ENCODE assay signal across 12 mouse cellular contexts in genomic region chr3:65581596-65581995, GRCm38 (mm10). TPM values are rescaled to one million over a fixed set of nuclear protein-coding genes. Genes with fewer than 3 reads are reported as not detected.
DNase-seq lines count a peak whose midpoint lies in the region; ATAC-seq lines count a peak whose summit lies in the region.
"Had no signal": no experiment of that assay in that cellular context is flagged by ENCODE, and none has a peak within 500 bp of the region (broad histone marks: within the 10 kb centered on the region; RNA-seq: fewer than 3 reads in every experiment).

No protein-coding gene starts in this region.

- 86% methylated on average over 4 of the region's 4 CpGs for WGBS in forebrain, embryonic 12.5 days
- 89% methylated on average over 4 of the region's 4 CpGs for WGBS in forebrain, embryonic 11.5 days

- no peaks in the 10 kb centered on the region for H3K9me3 ChIP-seq in forebrain, embryonic 12.5 days
- H3K9me3 ChIP-seq in forebrain, embryonic 11.5 days (ENCODE audit: control insufficient read depth, low read length) = no peaks in the 10 kb centered on the region
- H3K9me3 ChIP-seq: hindbrain, embryonic 12.5 days; neural tube, embryonic 15.5 days had no signal

- H3K27ac ChIP-seq in forebrain, embryonic 12.5 days = no peak overlapping the region
- H3K27ac ChIP-seq in forebrain, embryonic 11.5 days (ENCODE audit: low read depth, low read length) = no peak overlapping the region
- H3K27ac ChIP-seq: hindbrain, embryonic 12.5 days; neural tube, embryonic 15.5 days had no signal

- no peak overlapping the region for H3K4me2 ChIP-seq in forebrain, embryonic 12.5 days
- H3K4me2 ChIP-seq in forebrain, embryonic 11.5 days (ENCODE audit: low read depth, low read length, severe bottlenecking) = no peak overlapping the region
- H3K4me2 ChIP-seq: hindbrain, embryonic 12.5 days; neural tube, embryonic 15.5 days had no signal

- no peak overlapping the region for H3K9ac ChIP-seq in forebrain, embryonic 12.5 days
- no peak overlapping the region for H3K9ac ChIP-seq in forebrain, embryonic 11.5 days (ENCODE audit: low read length)
- H3K9ac ChIP-seq: hindbrain, embryonic 12.5 days; neural tube, embryonic 15.5 days had no signal

- no peaks in the 10 kb centered on the region for H3K36me3 ChIP-seq in forebrain, embryonic 12.5 days (replicated peaks)
- no peaks in the 10 kb centered on the region for H3K36me3 ChIP-seq in forebrain, embryonic 11.5 days (ENCODE audit: control insufficient read depth, insufficient read depth, low read length)
- H3K36me3 ChIP-seq: hindbrain, embryonic 12.5 days; neural tube, embryonic 15.5 days had no signal

- no peak overlapping the region for H3K4me3 ChIP-seq in forebrain, embryonic 12.5 days (replicated peaks)
- no peak overlapping the region for H3K4me3 ChIP-seq in forebrain, embryonic 11.5 days (ENCODE audit: low read depth, low read length)
- H3K4me3 ChIP-seq: hindbrain, embryonic 12.5 days; neural tube, embryonic 15.5 days had no signal

- no peak for ATAC-seq in forebrain, embryonic 12.5 days (ENCODE audit: low FRiP score)
- no peak for ATAC-seq in forebrain, embryonic 11.5 days (replicated peaks; ENCODE audit: low FRiP score)

- DNase-seq in 3134 (ENCODE audit: extremely low read depth, insufficient read length, low spot score) (peak; percentile 62), 416B (ENCODE audit: low read depth) (peak; percentile 86)
- peak; percentile 81 to 93 for DNase-seq in adrenal gland, adult (ENCODE audit: inconsistent age in 2 of 2, low spot score in 1 of 2)
- DNase-seq in cerebellum, postnatal 10 days = peak; percentile 20 to 36
- DNase-seq in forebrain, embryonic 11.5 days (ENCODE audit: low spot score) = no peak
- no peak for DNase-seq in urinary bladder, adult 2 months (ENCODE audit: low spot score)
- DNase-seq: gastrocnemius, postnatal 36 days; midbrain, embryonic 14.5 days; thymus, adult 2 months had no signal

- peaks cover 9% of the 10 kb centered on the region for H3K4me1 ChIP-seq in forebrain, embryonic 12.5 days
- H3K4me1 ChIP-seq in forebrain, embryonic 11.5 days (replicated peaks; ENCODE audit: control insufficient read depth, insufficient read depth, low read length) = peaks cover 2% of the 10 kb centered on the region; the same call in 1 of the 2 replicates

- H3K27me3 ChIP-seq in forebrain, embryonic 12.5 days = peaks cover 12% of the 10 kb centered on the region
- H3K27me3 ChIP-seq in forebrain, embryonic 11.5 days (ENCODE audit: control insufficient read depth, insufficient read depth, low read length) = no peaks in the 10 kb centered on the region
- H3K27me3 ChIP-seq: hindbrain, embryonic 12.5 days; neural tube, embryonic 15.5 days had no signal

RNA-seq across cellular contexts. Expression of gene Tiparp, which starts 53.4 kb away (rescaled TPM):
- 29.4 and 30.6 TPM in 2 replicates for polyA plus RNA-seq in forebrain, embryonic 12.5 days (2016; fragmentation: Nextera tagmentation; extraction: Ambion mirVana)
- polyA plus RNA-seq in forebrain, embryonic 11.5 days (2014; fragmentation: Nextera tagmentation; extraction: Ambion mirVana) = 27.2 and 31.1 TPM in 2 replicates
- polyA plus RNA-seq in urinary bladder, adult 2 months (2012; rRNA removed) = 16.2 and 27.5 TPM in 2 replicates

Comparison
In these comparisons a context has a peak if more than half of its experiments do, and no peak if none do; other contexts are left out.
1. DNase-seq: peak in 3134 (single experiment), 416B (single experiment), adrenal gland, adult (2 of 2) and cerebellum, postnatal 10 days (2 of 2); none in forebrain, embryonic 11.5 days (single experiment) and urinary bladder, adult 2 months (single experiment).